Mouse (Mus musculus) cerebellum, adult 8-10 months (tissue): Measurements from ENCODE around the gene 4930469K13Rik.
A peak's percentile ranks its signal among the peaks of the same experiment; 100 is the strongest.

Source experiments
- DNase-seq: peaks from one replicate; pipeline ENCODE4 v3.0.0; 2022

Gene 4930469K13Rik

GRCm38 (mm10) chr11:34034794-34035193 is 63.6 kb downstream of the 4930469K13Rik start:
- DNase-seq: no peak

GRCm38 (mm10) chr11:34034008-34034505 is 64.3 kb downstream of the 4930469K13Rik start:
- no peak for DNase-seq

DNA sequence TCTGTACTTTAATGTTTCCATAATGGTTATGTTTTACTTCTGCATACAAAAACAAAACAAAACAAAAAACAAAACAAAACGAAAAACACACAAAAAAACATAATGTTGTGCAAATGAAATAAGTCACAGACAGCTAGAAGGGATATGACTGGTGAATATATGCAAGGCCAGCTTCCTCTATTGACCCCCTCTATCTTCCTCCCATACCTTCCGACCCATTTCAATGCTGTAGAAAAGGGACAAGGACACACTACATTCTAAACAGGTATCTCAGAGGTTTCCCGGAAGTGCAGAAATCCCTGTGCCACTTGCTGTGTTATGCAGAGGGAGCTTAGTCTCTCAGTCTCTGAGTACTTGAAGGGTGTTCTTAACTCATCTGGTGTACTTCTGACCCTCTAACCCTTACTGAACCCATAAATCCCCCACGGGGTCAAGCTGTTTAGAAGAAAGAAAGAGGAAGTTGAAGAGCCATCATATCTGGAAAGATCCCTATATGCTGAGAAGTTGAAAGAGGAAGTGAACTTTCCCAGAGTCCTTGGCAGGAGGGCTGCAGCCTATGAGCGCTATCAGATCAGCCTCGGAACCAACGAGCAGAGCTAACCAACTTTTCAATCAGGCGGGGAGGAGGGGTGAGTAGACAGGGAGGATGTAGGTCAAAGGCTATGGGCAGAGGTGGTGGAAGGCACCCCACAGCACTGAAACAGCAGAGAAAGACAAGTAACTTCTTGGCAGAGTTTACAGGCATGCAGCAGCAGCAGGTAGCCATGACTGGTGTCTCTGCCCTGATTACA is 67.1 kb downstream of the 4930469K13Rik start:
- DNase-seq: no peak

GRCm38 (mm10) chr11:34029658-34030057 is 68.7 kb downstream of the 4930469K13Rik start:
- no peak for DNase-seq

GRCm38 (mm10) chr11:34025091-34025490 is 73.3 kb downstream of the 4930469K13Rik start:
- DNase-seq: no peak

- no peak for DNase-seq
Measured at GRCm38 (mm10) chr11:34012007-34012652, 86.2 kb downstream of the 4930469K13Rik start.

DNA sequence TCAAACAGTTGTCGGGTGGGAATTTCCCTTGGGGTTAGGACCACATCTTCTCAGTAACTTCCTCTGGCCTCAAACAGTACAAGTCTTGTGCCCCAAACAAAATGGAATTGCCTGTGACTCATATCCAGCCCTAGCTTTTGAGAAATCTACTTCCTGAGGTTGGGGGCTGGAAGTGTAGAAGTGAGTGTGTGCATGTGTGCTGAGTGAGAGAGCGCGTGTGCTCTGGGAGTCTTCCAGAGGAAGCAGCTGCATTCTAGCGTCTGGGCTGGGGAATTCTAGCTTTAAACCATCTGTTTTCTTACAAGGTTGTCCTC is 87.5 kb downstream of the 4930469K13Rik start:
- DNase-seq: no peak

DNA sequence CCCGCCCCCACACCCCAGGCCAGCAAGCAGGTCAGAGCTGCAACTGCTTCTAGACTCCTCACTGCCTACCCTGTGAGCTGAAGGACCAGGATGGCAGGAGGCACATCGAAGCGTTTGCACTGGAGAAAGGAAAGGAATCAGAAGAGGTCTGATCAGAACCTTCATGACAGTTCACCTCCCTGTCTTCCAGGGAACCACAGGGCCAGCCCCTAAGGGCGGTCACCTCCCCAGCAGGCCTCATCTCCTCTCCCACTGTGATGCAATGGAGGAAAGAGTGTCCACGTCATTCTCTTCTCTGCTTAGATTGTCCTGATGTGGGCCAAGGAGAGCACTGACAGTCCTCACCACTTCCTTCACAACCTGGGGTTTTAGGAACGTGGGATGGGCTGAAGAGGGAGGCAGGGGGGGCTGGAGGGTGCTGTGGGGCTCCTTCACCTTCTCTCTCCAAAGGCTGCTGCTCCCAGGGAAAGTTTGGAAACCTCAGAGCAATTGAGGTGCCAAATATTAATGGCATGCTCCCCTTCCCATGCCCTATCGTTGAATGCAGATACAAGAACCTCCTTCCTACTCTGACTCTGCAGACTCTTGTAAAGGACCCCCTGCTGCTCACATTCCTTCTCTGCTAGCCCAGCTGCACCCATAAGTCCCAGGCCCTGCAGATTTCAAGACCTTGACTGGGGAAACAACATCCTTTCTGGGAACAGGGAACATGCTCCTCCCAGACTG is 88.1 kb downstream of the 4930469K13Rik start:
- DNase-seq: no peak

- DNase-seq: no peak
Measured at GRCm38 (mm10) chr11:34009316-34010087, 88.9 kb downstream of the 4930469K13Rik start.

DNA sequence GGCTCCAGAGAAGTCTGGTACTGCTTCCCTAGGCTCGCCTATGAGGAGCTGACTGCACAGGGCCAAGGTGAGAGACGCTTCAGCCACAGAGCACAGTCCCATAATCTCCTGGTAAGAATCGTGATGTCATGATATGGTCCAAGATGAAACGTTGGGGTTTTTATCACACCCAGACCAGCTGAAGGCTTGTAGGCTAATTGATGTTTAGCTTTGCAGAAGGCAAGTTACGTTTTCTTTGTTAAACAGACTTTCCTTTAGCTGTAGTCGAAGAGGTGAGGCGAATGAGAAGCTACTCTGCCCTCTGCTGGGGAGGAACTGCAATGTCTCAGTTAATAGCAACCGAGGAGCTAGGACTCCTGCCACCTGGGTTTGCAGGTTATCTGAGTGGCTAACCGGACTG is 89.7 kb downstream of the 4930469K13Rik start:
- DNase-seq: peak; percentile 13

DNA sequence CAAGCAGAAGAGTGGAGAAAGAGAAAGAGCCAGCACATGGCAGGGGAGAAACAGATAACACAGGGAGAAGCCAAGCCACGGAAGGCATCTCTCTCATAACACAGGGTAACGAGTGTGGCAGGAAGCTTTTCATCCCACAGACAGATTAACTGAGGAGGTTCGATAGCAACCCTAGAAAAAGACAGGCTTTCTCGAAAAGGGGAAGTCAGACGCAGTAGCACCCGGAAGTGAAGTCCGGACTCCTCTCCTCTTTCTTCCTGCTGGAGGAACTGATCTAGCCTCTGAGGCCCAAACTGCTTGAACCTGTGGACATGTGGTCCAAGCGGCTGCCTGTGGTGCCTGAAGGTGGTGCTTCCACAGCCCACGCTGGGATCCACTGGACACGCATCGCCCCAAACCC is 90.1 kb downstream of the 4930469K13Rik start:
- DNase-seq: no peak

DNA sequence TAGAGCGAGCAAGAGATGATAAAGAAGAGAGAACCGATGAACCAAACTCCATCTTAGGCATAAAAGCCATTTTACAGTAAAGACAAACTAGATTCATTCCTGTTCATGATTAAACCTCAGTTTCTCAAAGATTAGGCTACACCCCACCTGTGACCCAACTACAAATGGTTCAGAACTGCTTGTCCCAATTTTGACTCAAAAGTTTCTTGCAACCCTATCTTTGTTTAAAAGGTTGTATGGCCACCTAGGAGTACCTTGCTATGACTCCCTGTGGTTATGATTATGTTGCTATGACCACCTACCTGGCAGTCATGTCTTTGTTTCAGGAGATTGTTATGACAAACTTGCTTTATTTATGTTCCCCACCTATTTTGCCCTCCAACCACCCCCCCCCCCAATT is 90.7 kb downstream of the 4930469K13Rik start:
- no peak for DNase-seq

DNA sequence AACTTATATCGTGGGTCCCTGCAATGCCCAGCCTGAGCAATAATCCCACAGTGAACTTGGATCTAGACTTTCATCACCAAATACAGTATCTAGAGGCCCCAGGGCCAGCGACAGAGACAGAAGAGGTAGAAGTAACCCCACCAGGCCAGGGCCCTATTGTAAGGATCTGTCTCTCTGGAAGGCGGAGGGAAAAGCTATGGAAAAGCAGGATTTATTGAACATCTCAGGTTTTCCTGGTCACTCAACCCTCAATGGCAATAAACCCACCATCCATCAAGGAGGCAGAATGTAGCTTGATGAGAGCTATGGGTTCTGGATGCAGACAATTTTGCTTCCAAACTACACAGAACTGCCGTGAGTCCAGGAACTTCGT is 95.8 kb downstream of the 4930469K13Rik start:
- DNase-seq: no peak

GRCm38 (mm10) chr11:34001938-34002592 is 96.3 kb downstream of the 4930469K13Rik start:
- DNase-seq: peak; percentile 35

- DNase-seq: no peak
Measured at GRCm38 (mm10) chr11:34000416-34000815, 97.9 kb downstream of the 4930469K13Rik start.

DNA sequence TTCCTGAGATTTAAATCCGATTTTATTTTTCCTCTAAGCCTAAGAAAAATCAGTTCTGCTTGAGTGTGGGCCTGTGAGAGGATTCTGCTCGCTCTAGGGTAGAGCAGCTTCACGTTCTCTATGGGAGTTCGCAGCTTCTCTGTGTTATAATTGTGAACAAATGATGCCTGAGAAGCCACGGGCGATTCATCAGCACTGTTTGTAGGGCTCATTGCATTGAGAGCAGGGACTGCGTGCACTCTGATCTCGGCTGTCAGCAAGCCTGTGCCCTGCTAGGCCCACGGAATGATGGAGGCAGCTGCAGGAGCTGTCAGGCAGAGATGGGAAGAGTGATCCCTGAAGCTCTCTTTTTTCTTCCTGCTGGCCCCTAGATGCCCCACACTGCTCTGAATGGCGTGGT is 100.1 kb downstream of the 4930469K13Rik start:
- DNase-seq: no peak

DNA sequence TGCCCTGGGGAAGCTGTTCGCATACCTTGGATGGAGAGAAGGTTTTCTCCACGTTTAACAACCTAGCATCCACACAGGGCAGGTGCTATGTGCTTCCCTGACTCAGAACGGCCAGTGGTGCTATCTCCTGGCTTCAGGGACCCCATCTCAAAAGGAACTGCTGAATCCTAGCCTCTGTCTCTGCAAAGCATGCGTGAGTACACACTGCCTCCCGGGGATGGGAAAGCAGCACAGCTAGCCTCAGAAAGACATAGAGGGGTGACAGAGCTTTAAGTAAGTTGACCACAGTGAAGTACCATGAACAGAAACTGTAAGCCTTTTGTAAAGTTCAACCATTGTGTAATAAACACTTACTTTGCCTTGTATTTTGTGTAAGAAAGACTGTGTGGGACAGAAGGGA is 104.9 kb downstream of the 4930469K13Rik start:
- DNase-seq: no peak

DNA sequence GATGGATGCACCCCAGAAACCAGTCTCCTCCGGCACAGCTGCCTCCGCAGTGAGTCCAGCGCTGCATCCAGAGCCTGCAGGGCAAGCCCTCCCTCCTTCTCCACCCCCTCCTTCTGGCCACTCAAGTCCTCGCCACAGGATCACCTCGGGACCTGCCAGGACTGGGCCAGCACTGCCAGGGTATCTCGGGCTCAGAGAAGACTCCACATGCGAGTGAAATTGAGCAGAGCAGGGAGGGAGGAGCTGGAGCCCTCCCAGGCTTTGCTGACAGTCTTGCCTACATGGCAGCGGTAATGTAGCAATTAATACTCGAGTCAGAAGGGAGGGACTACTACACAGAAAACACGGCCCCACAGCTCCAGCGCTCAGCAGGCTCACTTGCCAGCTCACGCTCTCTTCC is 105.4 kb downstream of the 4930469K13Rik start, which contains the start of gene Kcnip1:
TSS of gene Kcnip1 (minus strand) at position 215 of the 400 bp plus-strand sequence.
- DNase-seq: peak; percentile 6

DNA sequence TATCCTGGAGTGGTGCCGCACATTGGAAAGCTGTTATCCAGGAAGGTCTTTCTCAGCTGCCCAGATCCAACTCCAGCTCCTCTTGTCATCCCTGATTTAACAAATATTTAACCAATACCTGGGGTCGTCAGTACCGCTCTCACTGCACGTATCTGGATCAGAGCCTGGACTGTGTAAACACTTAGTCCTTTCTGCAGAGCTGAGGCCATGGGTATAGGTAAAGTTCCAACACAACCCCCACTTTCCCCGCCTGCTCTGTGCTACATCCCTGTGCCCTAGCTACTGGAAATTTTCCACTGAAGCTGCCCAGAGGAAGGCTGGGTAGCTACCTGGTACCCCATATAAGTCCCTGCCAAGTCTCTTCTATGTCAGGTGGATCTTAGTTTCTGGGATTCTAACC is 108.4 kb downstream of the 4930469K13Rik start:
- DNase-seq: no peak

DNA sequence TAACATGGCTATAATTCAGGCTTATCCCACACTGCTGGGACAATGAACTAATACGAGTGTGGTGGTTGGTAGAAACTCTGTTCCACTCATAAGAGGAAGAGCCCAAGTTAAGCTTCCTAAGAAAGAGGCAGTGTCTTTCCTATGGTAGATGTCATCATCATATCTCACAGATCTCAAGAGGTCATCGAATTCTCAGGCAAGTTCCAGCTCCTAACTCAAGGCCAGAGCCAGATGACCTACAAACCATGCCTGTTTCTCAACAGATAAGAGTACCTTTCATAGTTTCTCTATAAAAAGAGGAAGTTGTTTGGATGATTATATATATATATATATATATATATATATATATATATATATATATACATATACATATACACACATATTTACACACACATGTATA is 111.8 kb downstream of the 4930469K13Rik start:
- no peak for DNase-seq

GRCm38 (mm10) chr11:33980146-33980545 is 118.2 kb downstream of the 4930469K13Rik start:
- DNase-seq: no peak

DNA sequence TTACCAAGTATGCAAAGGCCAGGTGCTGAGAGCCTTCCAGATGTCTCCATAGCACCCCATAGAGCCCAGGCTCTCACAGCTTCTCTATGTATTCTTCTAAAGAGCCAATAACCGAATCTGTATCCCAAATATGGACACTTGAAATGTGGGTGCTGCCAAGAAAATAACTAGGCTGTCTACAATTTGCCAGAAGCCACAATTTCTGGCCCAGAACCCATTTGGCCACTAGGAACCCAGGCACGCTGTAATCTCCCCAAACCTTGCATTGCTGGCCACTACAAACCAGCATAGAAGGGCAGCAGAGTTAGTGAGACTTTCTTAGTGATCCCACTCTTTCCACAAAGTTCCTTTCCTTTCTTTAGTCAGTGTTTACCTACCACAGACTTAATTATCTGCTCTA is 123.2 kb downstream of the 4930469K13Rik start:
- no peak for DNase-seq
